Mouse (Mus musculus): ENCODE measurements around the gene Dhx8.

DNA sequence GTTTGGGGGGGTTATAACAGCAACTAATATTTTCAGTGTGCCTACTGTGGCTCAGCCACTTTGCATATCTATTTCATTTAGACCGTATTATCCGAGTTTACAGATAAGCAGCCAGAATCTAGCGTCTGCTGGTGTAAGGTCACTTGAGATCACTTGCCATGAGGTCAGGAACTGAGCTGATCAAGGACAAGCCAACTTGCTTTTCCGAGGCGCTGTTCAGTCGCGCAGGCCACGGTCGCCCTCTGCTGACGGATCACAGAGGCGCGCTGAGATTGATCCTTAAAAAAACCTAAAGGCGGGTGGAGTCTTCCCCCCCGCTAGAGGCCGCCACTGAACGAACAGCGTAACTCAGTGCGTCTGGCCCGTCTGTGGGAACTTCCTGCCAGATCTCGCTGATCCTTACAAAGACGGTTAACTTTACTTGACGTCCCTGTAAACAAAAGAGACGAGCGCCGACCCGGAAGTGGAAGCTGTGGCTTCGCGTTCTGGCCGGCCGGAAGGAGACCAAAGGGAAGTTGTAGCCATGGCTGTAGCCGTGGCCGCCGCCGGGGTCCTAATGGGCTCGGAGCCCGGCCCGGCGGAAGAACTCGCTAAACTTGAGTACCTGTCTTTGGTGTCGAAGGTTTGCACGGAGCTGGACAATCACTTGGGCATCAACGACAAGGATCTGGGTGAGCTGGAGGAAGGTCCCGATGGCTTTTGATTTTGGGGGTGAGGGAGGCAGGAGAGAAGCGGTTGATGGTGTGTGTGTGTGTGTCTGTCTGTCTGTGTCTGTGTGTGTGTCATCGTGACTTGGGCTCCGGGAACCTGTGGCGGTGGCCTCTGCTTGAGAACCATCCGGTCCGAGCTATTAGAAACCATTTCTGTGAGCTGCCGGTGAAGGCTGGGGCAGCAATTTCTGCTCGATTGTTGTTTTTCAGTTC is at the start of gene Dhx8:
- peak; percentile 72 for TF ChIP-seq EP300 (IDR thresholded peaks at IDR 0.05; ENCODE audit: low read depth)
- peak; percentile 100 for TF ChIP-seq CTCF (IDR thresholded peaks at IDR 0.05; ENCODE audit: low read depth)
